Mouse (Mus musculus) limb, embryonic 15.5 days (tissue): ENCODE measurements around the gene Irx3. TPM values are rescaled to one million over a fixed set of nuclear protein-coding genes. Genes with fewer than 3 reads are reported as not detected.

ENCODE experiments used
- ATAC-seq: fragments of 200-750 bp; cut with Nextera tagmentation; 2 replicates; pipeline ENCODE4 v1.8.0; 2017; ENCODE audit warnings: low read depth, moderate TSS enrichment; ENCODE audit not compliant: insufficient number of reproducible peaks, low FRiP score, low TSS enrichment
- H3K27ac ChIP-seq: fragments of 300-500 bp; sonication (generic); 2 replicates; pipeline ENCODE4 v1.5.1; 2015; ENCODE audit warnings: moderate library complexity, mild to moderate bottlenecking, inconsistent platforms
- H3K27me3 ChIP-seq: fragments of 300-500 bp; sonication (generic); 2 replicates; pipeline ENCODE4 v1.6.1; 2015; ENCODE audit warnings: inconsistent platforms
- H3K36me3 ChIP-seq: fragments of 300-500 bp; sonication (generic); 2 replicates; pipeline ENCODE4 v1.6.1; 2015; ENCODE audit warnings: inconsistent platforms
- H3K4me1 ChIP-seq: fragments of 300-500 bp; sonication (generic); 2 replicates; pipeline ENCODE4 v1.6.1; 2015; ENCODE audit warnings: inconsistent platforms
- H3K4me2 ChIP-seq: fragments of 300-500 bp; sonication (generic); 2 replicates; pipeline ENCODE4 v1.6.1; 2015; ENCODE audit warnings: mild to moderate bottlenecking, inconsistent platforms
- H3K4me3 ChIP-seq: fragments of 300-500 bp; sonication (generic); 2 replicates; pipeline ENCODE4 v1.5.1; 2015; ENCODE audit warnings: mild to moderate bottlenecking, inconsistent platforms
- H3K9ac ChIP-seq: fragments of 300-500 bp; sonication (generic); 2 replicates; pipeline ENCODE4 v1.6.1; 2015; ENCODE audit warnings: inconsistent platforms
- H3K9me3 ChIP-seq: fragments of 300-500 bp; sonication (generic); 2 replicates; pipeline ENCODE4 v1.6.1; 2016; ENCODE audit warnings: inconsistent platforms
- WGBS: fragments of 180-500 bp; shearing (Covaris S2); methylation state at CpG from one replicate; pipeline ENCODE4 v1.1.7; 2015; 5-methylcytosine and 5-hydroxymethylcytosine counted together
- polyA plus RNA-seq: library from polyadenylated mRNA; unstranded; fragments of >200 nt; fragmentation: Nextera tagmentation; extraction: Ambion mirVana; gene quantifications from 2 replicates; pipeline ENCODE4 v1.2.1, GENCODE M21; 2015

Irx3 gene
- polyA plus RNA-seq, 1 experiment from 2014 or later = 22.9 TPM

DNA sequence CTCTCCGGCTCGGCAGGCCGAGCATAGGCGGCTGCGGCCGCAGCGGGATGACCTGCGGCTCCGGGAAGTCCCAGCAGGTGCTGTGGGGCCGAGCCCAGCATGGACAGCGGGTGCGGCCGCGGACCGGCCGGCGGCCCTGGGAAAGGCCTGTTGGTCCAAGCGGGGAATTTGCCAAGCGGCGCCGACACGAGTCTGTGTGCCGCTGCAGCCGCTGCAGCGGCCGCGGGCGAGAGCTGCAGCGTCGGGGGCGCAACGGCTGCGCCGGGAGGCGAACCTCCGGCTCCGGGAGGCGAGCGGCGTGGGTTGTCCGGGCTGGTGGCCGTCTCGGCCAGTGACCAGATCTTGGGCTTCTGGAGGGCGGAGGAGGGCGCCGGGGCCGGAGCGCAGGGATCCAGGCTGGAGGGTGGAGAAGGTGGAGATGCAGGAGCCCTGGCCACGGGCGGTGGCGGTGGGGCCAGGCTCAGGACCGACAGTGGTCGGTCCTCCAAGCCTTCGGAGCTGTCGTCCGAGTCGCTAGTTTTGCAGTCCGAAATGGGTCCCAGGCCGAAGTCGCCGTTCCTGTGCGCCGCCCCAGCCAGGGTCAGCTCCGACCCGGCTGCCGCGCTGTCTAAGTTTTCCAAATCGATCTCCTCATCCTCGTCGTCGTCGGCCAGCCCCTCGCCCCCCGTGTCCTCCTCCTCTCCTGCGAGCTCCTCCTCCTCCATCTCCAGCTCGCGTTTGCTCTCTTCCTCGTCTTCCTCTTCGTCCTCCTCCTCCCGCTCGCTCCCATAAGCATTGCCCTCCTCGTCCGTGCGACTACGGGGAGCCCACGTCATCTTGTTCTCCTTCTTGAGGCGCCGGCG is 2.0 kb downstream of the Irx3 start:
- H3K4me3 ChIP-seq = peak overlapping the region; percentile 56
- WGBS = under 1% methylated on average over 84 of the region's 89 CpGs
- peak overlapping the region; percentile 77 for H3K4me2 ChIP-seq
- peaks cover 51% of the 10 kb centered on the region for H3K4me1 ChIP-seq
- H3K36me3 ChIP-seq = no peaks in the 10 kb centered on the region
- peaks cover 95% of the 10 kb centered on the region for H3K27me3 ChIP-seq
- H3K9me3 ChIP-seq = no peaks in the 10 kb centered on the region
- ATAC-seq = no peak
- peak overlapping the region; percentile 83 for H3K27ac ChIP-seq
- H3K9ac ChIP-seq = peak overlapping the region; percentile 35

DNA sequence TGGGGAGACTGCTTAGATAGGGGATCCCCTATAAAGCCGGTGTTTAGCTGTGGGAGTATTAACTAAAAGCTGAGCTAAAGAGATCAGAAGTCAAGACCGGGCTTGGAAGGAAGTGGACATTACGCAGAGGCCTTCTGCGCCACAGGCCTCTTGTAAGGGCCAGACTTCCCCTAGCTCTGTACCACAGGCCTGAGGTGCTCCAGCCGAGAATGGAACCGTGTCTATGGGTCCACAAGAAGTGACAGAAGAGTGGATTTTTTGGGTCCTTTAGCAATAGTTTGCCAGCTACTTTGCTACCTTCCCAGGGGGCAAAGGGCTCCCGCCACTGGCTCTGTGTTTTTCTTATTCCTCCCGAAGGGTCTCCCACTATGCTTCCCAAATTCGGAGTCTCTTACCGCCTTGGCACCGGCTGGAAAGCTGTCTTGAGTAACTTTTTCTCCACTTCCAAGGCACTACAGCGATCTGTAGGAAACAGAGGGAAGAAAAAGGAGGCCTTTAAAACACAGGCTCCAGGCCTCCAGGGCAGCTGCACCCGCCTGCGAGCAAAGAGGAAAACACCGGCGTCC is 2.8 kb downstream of the Irx3 start:
- Histone ChIP-seq H3K9ac (peak overlapping the region; percentile 35), H3K9me3 (no peaks in the 10 kb centered on the region), H3K27ac (peak overlapping the region; percentile 83), H3K36me3 (no peaks in the 10 kb centered on the region), H3K4me2 (peak overlapping the region; percentile 77), H3K27me3 (peaks cover 94% of the 10 kb centered on the region), H3K4me3 (peak overlapping the region; percentile 56), H3K4me1 (peaks cover 46% of the 10 kb centered on the region)
- WGBS = 30% methylated on average over 16 of the region's 16 CpGs
- no peak for ATAC-seq

DNA sequence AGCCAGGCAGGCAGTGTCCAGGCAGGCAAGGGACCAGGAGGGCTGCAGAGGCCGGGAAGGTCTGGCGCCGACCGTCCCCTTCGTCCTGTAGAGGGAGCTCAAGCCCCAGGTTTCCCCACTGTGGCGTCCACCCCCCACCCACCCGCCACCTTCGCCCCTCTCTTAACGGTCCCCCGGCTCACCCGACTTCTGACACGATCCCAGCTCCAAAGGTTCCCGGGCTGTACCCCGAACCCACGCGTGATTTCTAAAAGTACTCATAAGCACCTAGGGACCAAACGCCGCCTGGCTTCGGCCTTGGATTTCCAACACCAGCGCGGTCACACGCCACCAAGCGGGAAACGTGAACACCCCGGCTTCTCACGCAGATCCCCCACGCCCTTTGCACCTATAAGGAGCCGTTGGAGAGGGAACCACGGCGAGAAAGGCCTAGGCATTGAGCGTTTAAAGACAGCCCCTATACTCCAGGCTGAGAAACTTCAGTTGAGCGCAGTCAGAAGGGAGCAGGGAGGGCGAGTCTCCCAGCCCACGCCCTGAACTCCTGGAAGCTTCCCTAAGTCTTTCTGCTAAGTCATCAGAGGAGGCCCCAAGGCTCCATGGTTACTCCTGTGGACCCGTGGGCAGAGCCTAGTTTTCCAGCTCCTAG is 4.1 kb downstream of the Irx3 start:
- Histone ChIP-seq H3K4me2 (peak overlapping the region; percentile 54), H3K9me3 (no peaks in the 10 kb centered on the region), H3K4me1 (peaks cover 41% of the 10 kb centered on the region), H3K4me3 (peak overlapping the region; percentile 37), H3K27me3 (peaks cover 90% of the 10 kb centered on the region), H3K36me3 (no peaks in the 10 kb centered on the region), H3K27ac (no peak overlapping the region), H3K9ac (no peak overlapping the region)
- no peak for ATAC-seq
- 3% methylated on average over 35 of the region's 35 CpGs for WGBS

DNA sequence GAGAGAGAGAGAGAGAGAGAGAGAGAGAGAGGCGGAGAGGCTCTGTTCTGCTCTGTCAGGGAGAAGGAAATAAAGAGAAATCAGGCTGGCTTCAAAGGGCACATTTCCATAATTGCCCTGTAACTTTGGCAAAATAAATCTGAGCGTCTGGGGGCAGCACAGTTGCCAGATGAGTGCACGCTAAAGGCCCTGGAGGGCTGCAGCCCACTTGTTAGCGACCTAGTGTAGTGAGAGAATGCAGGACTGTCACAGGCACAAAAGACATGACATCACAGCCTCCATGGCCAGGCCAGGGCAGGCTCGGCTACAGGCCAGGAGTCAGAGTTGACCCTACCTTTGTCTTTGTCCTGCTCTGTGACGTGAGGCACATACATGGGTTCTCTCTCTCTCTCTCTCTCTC is 8.0 kb downstream of the Irx3 start:
- peaks cover 60% of the 10 kb centered on the region for H3K27me3 ChIP-seq
- WGBS = 22% methylated on average over 6 of the region's 6 CpGs
- ATAC-seq = no peak

DNA sequence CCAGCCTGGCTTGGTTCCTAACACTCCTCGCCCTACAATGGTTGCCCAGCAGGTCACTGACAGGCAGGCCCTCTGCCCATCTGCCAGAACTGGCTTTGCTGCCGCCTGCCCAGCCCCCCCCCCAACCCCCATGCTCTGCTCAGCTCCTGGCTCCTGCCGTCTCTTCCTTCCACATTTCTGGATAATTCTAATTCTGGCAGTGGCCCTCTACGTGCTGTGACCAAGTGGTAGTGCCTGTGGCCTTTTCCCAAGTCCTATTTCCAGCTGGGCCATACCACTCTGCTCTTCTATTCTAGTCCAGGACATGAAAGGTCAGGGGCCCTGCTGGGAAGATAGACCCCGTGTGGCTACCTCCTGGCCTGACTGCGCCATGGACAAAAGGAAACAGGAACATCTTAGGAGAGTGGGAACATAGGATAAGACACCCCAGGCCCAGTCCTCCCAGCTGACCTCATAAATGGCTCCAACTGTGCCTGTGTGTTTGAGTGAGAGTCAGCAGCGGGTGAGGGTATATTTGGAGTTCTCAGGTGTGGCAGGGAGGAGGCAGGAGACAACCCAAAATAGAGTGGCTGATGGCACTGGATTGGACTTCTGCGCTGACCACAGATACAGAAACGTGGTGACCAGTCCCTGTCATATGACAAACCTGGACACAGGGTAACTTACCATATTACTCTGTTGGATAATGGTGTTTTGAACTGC is 14.5 kb downstream of the Irx3 start:
- H3K27ac ChIP-seq = no peak overlapping the region
- H3K9ac ChIP-seq = no peak overlapping the region
- H3K4me2 ChIP-seq = no peak overlapping the region
- H3K36me3 ChIP-seq = no peaks in the 10 kb centered on the region
- H3K27me3 ChIP-seq = peaks cover 7% of the 10 kb centered on the region; the same call in 1 of the 2 replicates
- H3K4me3 ChIP-seq = no peak overlapping the region
- no peaks in the 10 kb centered on the region for H3K9me3 ChIP-seq
- 78% methylated on average over 9 of the region's 9 CpGs for WGBS
- H3K4me1 ChIP-seq = no peaks in the 10 kb centered on the region
- ATAC-seq = no peak

More for the DNA sequence above, 8.0 kb downstream of the Irx3 start:
- no peak overlapping the region for H3K9ac ChIP-seq
- no peak overlapping the region for H3K27ac ChIP-seq
- H3K4me3 ChIP-seq = no peak overlapping the region
- H3K36me3 ChIP-seq = no peaks in the 10 kb centered on the region
- H3K4me1 ChIP-seq = peaks cover 6% of the 10 kb centered on the region
- no peaks in the 10 kb centered on the region for H3K9me3 ChIP-seq
- no peak overlapping the region for H3K4me2 ChIP-seq

DNA sequence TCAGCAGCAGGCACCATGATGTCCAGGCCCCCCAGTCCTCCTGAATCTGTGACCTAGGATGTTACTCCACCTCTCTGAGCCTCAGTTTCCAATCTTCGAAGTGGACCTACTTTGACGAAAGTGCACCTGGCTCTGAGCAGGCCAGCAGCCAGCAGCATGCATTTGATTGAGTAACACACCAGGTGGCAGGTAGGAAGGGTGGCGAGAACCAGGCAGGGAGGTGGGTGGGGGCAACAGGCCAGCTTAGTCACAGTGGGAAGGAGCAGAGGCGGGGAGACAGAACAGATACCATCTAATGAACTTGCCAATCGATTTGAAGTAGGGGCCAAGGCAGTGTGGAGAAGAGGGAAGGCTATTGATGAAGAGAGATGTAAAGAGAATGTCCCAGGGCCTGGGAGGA is 18.9 kb downstream of the Irx3 start:
- Histone ChIP-seq H3K27ac (no peak overlapping the region), H3K27me3 (peaks cover 6% of the 10 kb centered on the region; the same call in 1 of the 2 replicates), H3K9ac (no peak overlapping the region), H3K4me2 (no peak overlapping the region), H3K4me1 (no peaks in the 10 kb centered on the region), H3K9me3 (no peaks in the 10 kb centered on the region), H3K36me3 (no peaks in the 10 kb centered on the region), H3K4me3 (no peak overlapping the region)
- no peak for ATAC-seq
- WGBS = 79% methylated on average over 5 of the region's 5 CpGs

DNA sequence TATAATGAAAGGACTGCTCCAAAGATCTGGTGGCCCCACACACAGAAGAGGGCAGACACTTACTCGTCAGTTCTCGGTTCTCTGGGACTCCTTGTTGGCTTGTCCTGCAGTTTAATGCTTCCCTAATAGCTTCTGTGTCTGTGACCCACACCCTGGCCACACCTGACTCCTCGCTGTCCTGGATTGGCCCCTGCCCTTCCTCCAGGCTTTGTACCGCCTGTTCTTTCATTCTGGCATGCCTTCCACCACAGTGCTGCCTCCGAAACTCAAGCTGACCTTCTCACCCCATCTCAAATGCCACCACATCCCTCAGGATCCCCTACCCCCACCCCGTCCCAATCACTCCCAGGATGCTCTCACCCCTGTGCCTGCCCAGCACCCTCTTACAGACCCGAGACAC is 19.7 kb downstream of the Irx3 start:
- Histone ChIP-seq H3K9ac (no peak overlapping the region), H3K9me3 (no peaks in the 10 kb centered on the region), H3K4me1 (no peaks in the 10 kb centered on the region), H3K27ac (no peak overlapping the region), H3K4me2 (no peak overlapping the region), H3K36me3 (no peaks in the 10 kb centered on the region), H3K4me3 (no peak overlapping the region), H3K27me3 (peaks cover 12% of the 10 kb centered on the region; the same call in 1 of the 2 replicates)
- WGBS = 61% methylated on average over 7 of the region's 7 CpGs
- no peak for ATAC-seq

DNA sequence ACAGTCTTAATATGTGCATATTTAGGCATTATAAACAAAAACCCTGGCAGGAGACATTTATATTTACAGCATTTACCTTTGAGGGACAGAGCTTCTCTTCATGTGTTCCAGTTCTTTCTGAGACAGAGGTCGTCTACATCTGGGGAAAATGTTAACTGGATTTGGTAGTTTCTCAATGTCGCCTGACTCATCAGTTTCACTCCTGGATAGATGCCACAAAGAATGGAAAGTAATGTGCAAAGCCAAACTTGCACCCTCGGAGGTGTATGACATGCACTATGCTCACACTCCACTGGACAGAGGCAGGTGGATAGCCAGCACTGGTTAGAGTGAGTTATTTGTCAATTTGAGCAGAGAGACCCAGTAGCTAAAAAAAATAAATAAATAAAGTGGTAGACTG is 21.2 kb downstream of the Irx3 start:
- H3K4me3 ChIP-seq = no peak overlapping the region
- no peak overlapping the region for H3K4me2 ChIP-seq
- no peaks in the 10 kb centered on the region for H3K36me3 ChIP-seq
- H3K27me3 ChIP-seq = peaks cover 14% of the 10 kb centered on the region; the same call in 1 of the 2 replicates
- no peak overlapping the region for H3K9ac ChIP-seq
- H3K27ac ChIP-seq = no peak overlapping the region
- ATAC-seq = no peak
- H3K9me3 ChIP-seq = no peaks in the 10 kb centered on the region
- peaks cover 3% of the 10 kb centered on the region; the same call in 1 of the 2 replicates for H3K4me1 ChIP-seq
- WGBS = 43% methylated on average over 3 of the region's 3 CpGs

DNA sequence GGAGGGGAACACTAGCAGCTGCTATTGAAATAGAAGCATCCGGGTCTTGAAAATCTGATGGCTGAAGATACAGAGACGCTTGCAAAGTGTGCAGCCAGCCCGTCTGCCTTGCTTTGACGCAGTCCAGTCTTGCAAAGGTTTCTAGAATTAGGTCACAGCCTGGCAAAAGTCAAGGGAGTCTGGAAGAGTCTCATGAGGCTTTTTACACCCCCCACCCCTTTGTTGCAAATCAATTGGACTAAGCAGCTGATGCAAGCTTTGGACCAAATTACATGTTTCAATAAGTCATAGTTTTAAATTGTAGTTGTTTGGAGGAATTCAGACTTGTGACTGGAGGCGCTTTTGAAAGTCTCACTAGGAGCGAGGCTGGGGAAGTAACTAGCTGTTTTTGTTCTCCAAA is 33.0 kb downstream of the Irx3 start:
- Histone ChIP-seq H3K4me2 (no peak overlapping the region), H3K27ac (no peak overlapping the region), H3K9me3 (no peaks in the 10 kb centered on the region), H3K4me1 (peaks cover 10% of the 10 kb centered on the region), H3K36me3 (no peaks in the 10 kb centered on the region), H3K27me3 (peaks cover 7% of the 10 kb centered on the region; the same call in 1 of the 2 replicates), H3K4me3 (no peak overlapping the region), H3K9ac (no peak overlapping the region)
- ATAC-seq = no peak
- WGBS = 34% methylated on average over 6 of the region's 6 CpGs

DNA sequence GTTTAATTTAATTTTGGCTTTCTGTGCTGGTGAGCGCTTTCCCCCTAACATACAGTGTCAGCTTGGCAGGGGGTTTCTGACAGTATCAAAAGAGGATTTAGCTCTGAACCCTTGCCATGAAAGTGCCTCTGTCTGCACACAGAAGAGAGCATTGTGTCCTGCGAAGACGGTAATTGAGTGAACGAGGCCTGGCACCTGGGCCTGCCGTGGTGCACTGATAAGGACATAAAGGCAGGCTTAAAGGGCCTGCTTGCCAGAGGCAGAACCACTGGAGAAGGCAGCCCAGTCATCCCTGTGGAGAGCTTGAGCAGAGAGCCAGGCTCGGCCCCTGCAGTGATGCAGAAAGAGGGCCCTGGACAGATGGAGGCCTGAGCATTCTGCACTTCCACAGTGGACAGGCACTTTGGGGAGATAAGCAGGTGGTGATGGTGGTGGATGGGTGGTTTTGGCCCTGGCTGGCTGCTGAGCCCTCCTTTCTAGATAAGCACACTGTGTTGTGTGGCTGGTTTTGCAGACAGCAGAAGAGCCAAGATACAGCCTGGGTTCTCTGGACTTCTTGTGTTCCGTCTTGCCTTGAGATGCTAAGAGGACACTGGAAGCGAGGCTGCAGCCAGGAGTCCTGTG is 36.3 kb downstream of the Irx3 start:
- Histone ChIP-seq H3K4me2 (no peak overlapping the region), H3K4me3 (no peak overlapping the region), H3K36me3 (no peaks in the 10 kb centered on the region), H3K27me3 (peaks cover 7% of the 10 kb centered on the region; the same call in 1 of the 2 replicates), H3K27ac (no peak overlapping the region), H3K9me3 (no peaks in the 10 kb centered on the region), H3K9ac (no peak overlapping the region), H3K4me1 (peaks cover 10% of the 10 kb centered on the region)
- ATAC-seq = no peak
- 70% methylated on average over 8 of the region's 8 CpGs for WGBS

DNA sequence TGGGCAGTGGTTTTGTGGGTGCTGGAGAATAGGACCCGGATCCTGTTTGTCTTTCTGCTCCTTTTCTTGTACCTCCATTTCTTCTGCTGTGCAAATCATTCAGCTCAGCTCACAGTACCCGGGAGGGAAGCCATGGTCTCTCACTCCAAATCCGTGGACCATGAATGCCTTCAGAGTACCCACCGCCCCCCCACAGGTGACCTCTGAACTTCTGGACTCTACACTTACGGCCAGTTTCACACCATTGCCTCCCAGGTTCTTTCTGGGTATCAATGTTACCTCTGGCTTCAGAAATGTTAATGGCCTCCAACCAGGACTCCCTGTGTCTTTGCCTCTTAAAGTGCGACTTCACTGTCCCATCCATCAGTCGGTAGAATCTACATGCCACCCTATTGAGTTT is 46.3 kb downstream of the Irx3 start:
- 0 out of 2 replicates have a peak, but pooled peaks cover 4% of the 10 kb centered on the region for H3K27me3 ChIP-seq
- no peak overlapping the region for H3K4me2 ChIP-seq
- H3K27ac ChIP-seq = no peak overlapping the region
- no peak overlapping the region for H3K4me3 ChIP-seq
- H3K4me1 ChIP-seq = no peaks in the 10 kb centered on the region
- no peaks in the 10 kb centered on the region for H3K9me3 ChIP-seq
- WGBS = 78% methylated on average over 7 of the region's 7 CpGs
- H3K36me3 ChIP-seq = no peaks in the 10 kb centered on the region
- ATAC-seq = no peak
- no peak overlapping the region for H3K9ac ChIP-seq
